Mouse (Mus musculus): Measurements from ENCODE around the gene Zbtb48. TPM values are rescaled to one million over a fixed set of nuclear protein-coding genes. Genes with fewer than 3 reads are reported as not detected.

Zbtb48 gene
- polyA plus RNA-seq (2017; shearing (Covaris generic)): 10 to 100 TPM; 33.0 to 42.6 TPM

GRCm38 (mm10) chr4:152027524-152027923 lies at the start of gene Zbtb48:
Zbtb48 (minus strand) TSS chr4:152027671.

DNA sequence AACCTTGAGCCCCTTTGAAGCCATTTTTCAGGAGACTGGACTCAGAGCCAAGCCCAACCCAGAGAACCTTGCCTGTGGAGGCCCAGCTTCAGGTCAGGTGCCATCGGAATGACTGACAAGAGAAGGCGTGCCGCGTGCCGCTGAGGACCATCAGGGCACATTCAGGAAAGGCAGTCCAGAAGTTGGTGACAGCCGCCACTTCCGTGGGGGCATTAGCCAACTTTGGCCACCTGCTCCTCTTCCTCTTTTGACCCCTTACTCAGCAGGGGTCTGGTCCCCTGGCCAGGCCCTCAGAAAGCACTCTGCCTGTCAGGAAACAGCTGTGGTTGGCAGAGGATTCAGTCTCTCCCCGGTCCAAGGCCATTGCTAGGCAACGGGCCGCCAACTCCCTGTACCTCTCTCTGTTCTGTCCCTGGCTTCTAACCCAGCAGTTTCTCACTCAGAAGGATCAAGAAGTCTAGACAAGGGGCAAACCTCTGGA lies 44.7 kb upstream of the Zbtb48 start, which contains the start of gene Plekhg5:
Gene Plekhg5 (plus strand): TSS at position 378 of the 481 bp plus-strand sequence.

DNA sequence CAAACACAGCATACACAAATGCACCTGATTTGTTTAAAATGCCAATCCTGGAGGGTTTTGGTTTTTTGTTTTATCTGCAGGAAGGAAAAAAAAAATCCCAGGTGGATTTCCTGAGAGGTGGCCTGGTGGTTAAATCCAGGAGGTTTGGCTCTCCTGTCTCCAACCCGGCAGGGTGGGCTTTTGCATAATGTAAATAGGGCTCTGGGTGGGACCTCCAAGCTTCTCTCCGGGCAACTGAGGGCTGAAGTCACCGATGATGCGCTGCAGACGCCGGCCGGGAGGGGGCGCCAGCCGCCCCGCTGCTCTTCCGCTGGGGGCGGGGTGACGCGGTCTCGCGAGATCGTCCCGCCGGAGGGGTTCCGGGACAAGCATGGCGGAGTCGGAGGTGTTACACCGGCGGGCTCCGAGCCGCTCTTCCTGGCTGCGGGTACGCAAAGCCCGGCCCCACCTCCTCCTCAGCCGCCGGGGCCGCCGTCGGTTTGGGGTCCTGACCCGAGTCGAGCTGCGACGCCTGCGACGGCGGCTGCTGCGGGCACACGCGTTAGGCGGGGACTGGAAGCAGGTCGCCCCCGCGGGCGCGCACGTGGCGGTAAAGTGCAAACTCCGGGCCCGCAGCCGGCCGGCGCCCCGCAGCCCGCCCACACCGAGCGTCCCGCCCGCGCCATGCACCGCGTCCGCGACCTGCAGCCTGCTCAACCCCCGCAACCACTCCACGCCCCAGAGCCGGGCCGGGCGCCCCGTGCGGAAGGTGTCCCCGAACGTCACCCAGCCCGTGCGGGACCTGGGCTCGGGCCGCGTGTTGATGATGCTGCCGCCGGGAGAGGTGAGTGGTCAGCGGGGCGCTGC lies 11.7 kb upstream of the Zbtb48 start, which contains the start of gene Nol9:
Gene Nol9 (plus strand): TSS at position 337 of the 846 bp plus-strand sequence.

DNA sequence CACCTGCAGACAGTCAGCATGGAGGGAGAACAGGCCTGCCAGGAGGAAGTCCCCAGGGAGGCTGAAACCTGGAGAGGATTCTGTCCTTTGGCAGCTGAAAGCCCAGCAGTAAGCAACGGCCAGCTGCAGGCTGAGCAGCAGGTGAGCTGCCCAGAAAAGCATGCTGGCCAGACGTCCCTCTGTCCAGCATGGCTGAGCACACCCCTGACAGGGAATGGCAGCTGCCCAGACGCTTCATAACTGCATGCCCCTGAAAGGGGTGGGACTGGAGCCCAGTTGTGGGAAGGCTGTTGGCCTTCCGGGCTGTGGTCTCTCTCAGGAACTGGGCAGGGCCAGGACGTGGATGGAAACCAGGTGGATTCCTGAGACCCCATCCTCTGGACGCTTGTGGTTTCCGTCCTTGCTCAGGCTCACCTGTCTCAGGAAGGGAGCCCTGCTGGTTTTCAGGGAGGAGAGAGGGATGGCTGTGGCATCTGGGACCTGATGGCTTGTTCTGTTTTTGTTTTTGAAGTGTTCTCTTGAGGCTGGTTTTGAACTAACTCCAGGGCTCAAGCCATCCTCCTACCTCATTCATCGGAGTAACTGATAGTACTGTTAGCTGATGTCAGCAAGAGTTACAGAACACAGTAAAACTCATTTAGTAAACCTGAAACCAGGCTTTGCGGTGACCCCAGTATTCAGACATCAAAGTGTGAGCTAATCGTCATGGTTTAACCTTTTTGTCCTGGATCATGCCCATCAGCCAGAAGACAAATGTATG lies 10.9 kb upstream of the Zbtb48 start, which contains the start of gene Tas1r1:
Gene Tas1r1 (minus strand): TSS at position 344 of the 760 bp plus-strand sequence.

DNA sequence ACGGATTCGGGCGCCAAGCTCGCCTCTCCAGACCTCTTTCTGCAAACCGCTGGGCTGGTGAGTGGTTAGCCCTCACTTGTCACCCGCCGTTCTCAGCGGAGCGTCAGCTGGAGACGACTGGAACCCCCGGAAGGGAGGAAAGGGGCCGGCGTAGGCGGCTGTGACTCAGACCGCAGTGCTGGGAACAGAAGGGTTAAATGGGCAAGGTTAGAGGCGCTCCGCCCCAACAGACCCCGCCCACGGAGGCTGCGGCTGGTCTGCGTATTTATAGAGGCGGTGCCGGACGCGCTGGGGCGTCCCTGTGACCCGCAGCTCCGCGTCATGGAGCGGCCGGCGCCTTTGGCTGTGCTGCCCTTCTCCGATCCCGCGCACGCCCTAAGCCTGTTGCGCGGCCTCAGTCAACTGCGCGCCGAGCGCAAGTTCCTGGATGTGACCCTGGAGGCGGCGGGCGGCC lies 18.8 kb downstream of the Zbtb48 start, which contains the start of gene Klhl21:
Gene Klhl21 (plus strand): TSS at position 182 of the 454 bp plus-strand sequence.

DNA sequence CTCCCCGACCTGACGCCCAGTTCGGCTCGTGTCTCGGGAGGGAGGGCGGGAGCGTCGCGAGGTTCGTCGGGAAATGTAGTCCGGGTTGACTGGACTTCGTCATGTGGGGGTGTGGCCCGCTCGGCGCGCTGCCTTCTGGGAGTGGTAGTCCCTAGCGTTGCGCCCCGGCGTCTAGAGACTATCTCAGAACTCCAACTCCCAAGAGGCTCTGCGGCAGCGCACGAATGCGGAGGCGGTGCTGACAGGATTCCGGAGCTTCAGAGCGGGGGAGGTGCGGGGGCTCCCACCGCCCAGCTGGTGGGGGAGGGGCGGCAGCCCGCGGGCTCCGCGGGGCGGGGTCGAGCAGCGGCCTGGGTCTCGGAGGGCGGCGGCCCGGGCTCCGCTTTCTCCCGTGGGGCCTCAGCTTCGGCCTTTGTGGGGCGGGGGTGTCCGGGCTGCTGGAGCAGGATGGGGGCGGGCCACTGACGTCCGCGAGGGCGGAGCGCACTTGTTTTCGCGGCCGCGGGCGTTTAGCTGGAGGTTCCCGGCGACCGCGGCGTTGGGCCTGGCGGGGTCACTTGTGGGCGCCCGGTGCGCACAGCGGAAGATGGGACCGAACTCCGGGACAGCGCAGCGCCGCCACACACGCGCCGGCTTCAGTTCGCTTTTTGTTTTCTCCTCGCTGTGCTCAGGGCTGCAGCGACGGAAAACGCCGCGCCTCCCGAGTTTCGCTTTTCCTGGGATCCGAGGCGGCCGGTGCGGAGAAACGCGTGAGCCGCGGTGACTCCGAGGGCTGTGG lies 31.1 kb downstream of the Zbtb48 start, which contains the start of gene Phf13:
Gene Phf13 (minus strand): TSS at position 86 of the 778 bp plus-strand sequence.

GRCm38 (mm10) chr4:151988342-151989109 lies 38.9 kb downstream of the Zbtb48 start, which contains the start of gene Thap3:
Thap3 (minus strand) TSS chr4:151988997.

Other genes starting within 250 kb of the Zbtb48 start
- gene Camta1, start 165.8 kb downstream of the Zbtb48 start, polyA plus RNA-seq (2017; shearing (Covaris generic)): 10 to 100 TPM; 35.0 to 35.5 TPM
- gene Dnajc11, start 94.0 kb downstream of the Zbtb48 start, polyA plus RNA-seq (2017; shearing (Covaris generic)): 10 to 100 TPM; 40.2 to 46.3 TPM
- 100 to 1,000 TPM in 1 of 2 experiments, 10 to 100 TPM in 1; 82.7 to 104 TPM for gene Thap3, start 38.7 kb downstream of the Zbtb48 start, polyA plus RNA-seq (2017; shearing (Covaris generic))
- gene Phf13, start 31.4 kb downstream of the Zbtb48 start, polyA plus RNA-seq (2017; shearing (Covaris generic)): 10 to 100 TPM; 14.3 to 16.3 TPM
- 10 to 100 TPM; 22.4 to 32.1 TPM for gene Klhl21, start 18.9 kb downstream of the Zbtb48 start, polyA plus RNA-seq (2017; shearing (Covaris generic))
- gene Tas1r1, start 10.9 kb upstream of the Zbtb48 start, polyA plus RNA-seq (2017; shearing (Covaris generic)): under 1 TPM in 1 of 2 experiments, not detected in 1; 0.45 TPM
- 10 to 100 TPM; 41.1 to 56.9 TPM for gene Nol9, start 11.7 kb upstream of the Zbtb48 start, polyA plus RNA-seq (2017; shearing (Covaris generic))
- 1 to 10 TPM; 6.4 to 8.3 TPM for gene Plekhg5, start 44.8 kb upstream of the Zbtb48 start, polyA plus RNA-seq (2017; shearing (Covaris generic))
- 100 to 1,000 TPM; 148 to 160 TPM for gene Tnfrsf25, start 88.3 kb upstream of the Zbtb48 start, polyA plus RNA-seq (2017; shearing (Covaris generic))
- 10 to 100 TPM; 30.5 to 31.0 TPM for gene Espn, start 124.7 kb upstream of the Zbtb48 start, polyA plus RNA-seq (2017; shearing (Covaris generic))
- gene Hes2, start 131.2 kb upstream of the Zbtb48 start, polyA plus RNA-seq (2017; shearing (Covaris generic)): not detected
- gene Acot7, start 150.5 kb upstream of the Zbtb48 start, polyA plus RNA-seq (2017; shearing (Covaris generic)): 100 to 1,000 TPM in 1 of 2 experiments, 10 to 100 TPM in 1; 71.4 to 130 TPM
- gene Gpr153, start 246.6 kb upstream of the Zbtb48 start, polyA plus RNA-seq (2017; shearing (Covaris generic)): 1 to 10 TPM in 1 of 2 experiments, under 1 TPM in 1; 0.48 to 1.6 TPM